8 mouse cellular contexts compared by ENCODE assay signal in genomic region chr19:32484941-32485660, GRCm38 (mm10). TPM values are rescaled to one million over a fixed set of nuclear protein-coding genes. Genes with fewer than 3 reads are reported as not detected.
DNase-seq lines count a peak whose midpoint lies in the region; TF ChIP-seq lines count a peak whose summit lies in the region.

No protein-coding gene starts in this region.

- peak overlapping the region; percentile 90 for H3K27ac ChIP-seq in embryonic facial prominence, embryonic 10.5 days (replicated peaks)
- H3K27ac ChIP-seq in limb, embryonic 10.5 days = peak overlapping the region; percentile 91
- H3K27ac ChIP-seq in small intestine, adult 2 months (ENCODE audit: insufficient read depth, low read depth, low read length) = peak overlapping the region; percentile 89

- H3K9me3 ChIP-seq in embryonic facial prominence, embryonic 10.5 days = no peaks in the 10 kb centered on the region
- no peaks in the 10 kb centered on the region for H3K9me3 ChIP-seq in limb, embryonic 10.5 days (replicated peaks)

- no peaks in the 10 kb centered on the region for H3K27me3 ChIP-seq in embryonic facial prominence, embryonic 10.5 days (replicated peaks; ENCODE audit: low read depth, poor library complexity, severe bottlenecking)
- no peaks in the 10 kb centered on the region for H3K27me3 ChIP-seq in limb, embryonic 10.5 days (ENCODE audit: low read depth, poor library complexity, severe bottlenecking)
- H3K27me3 ChIP-seq in small intestine, adult 2 months (ENCODE audit: control insufficient read depth, insufficient read depth, low read length) = no peaks in the 10 kb centered on the region

- H3K36me3 ChIP-seq in embryonic facial prominence, embryonic 10.5 days (replicated peaks) = no peaks in the 10 kb centered on the region
- H3K36me3 ChIP-seq in limb, embryonic 10.5 days = no peaks in the 10 kb centered on the region
- H3K36me3 ChIP-seq in small intestine, adult 2 months (ENCODE audit: control insufficient read depth, insufficient read depth, low read length) = no peaks in the 10 kb centered on the region; the same call in 1 of the 2 replicates

- H3K4me1 ChIP-seq in embryonic facial prominence, embryonic 10.5 days = peaks cover 26% of the 10 kb centered on the region
- H3K4me1 ChIP-seq in limb, embryonic 10.5 days = peaks cover 19% of the 10 kb centered on the region
- peaks cover 10% of the 10 kb centered on the region for H3K4me1 ChIP-seq in small intestine, adult 2 months (ENCODE audit: control insufficient read depth, insufficient read depth, insufficient read length, low read length)

- WGBS in embryonic facial prominence, embryonic 10.5 days = 20% methylated on average over 13 of the region's 13 CpGs
- WGBS in limb, embryonic 10.5 days = 21% methylated on average over 13 of the region's 13 CpGs
- WGBS in small intestine, adult 2 months = 14% methylated on average over 13 of the region's 13 CpGs

- TF ChIP-seq CTCF in small intestine, adult 2 months (IDR thresholded peaks at IDR 0.05; ENCODE audit: extremely low read depth, insufficient read length, insufficient replicate concordance, low read depth, low read length) = no peak

- DNase-seq in retina, postnatal 1 day = peak; percentile 9
- DNase-seq in retina, embryonic 14.5 days (ENCODE audit: low spot score) = no peak
- no peak for DNase-seq in embryonic facial prominence, embryonic 10.5 days (ENCODE audit: low spot score)
- DNase-seq in limb, embryonic 10.5 days (ENCODE audit: low spot score) = no peak
- no peak for DNase-seq in spleen, postnatal 14 days (ENCODE audit: low spot score in 2 of 2)
- DNase-seq in right cerebral cortex, adult 2 months (ENCODE audit: low spot score in 2 of 2) = no peak
- DNase-seq in cerebellum, adult 11-12 months = no peak

- no peak for TF ChIP-seq POLR2A in small intestine, adult 2 months (IDR thresholded peaks at IDR 0.05; ENCODE audit: low read depth, low read length)

- peak overlapping the region; percentile 71 for H3K4me3 ChIP-seq in embryonic facial prominence, embryonic 10.5 days
- peak overlapping the region; percentile 77 for H3K4me3 ChIP-seq in limb, embryonic 10.5 days
- peak overlapping the region; percentile 79 for H3K4me3 ChIP-seq in small intestine, adult 2 months (ENCODE audit: low read depth, low read length)

RNA-seq across cellular contexts. Expression of gene Minpp1, which starts 0.5 kb away (rescaled TPM):
- 65.7 and 71.6 TPM in 2 replicates for polyA plus RNA-seq in embryonic facial prominence, embryonic 10.5 days (2016; fragmentation: Nextera tagmentation; extraction: Ambion mirVana)
- polyA plus RNA-seq in limb, embryonic 10.5 days (2016; fragmentation: Nextera tagmentation; extraction: Ambion mirVana) = 76.4 and 78.8 TPM in 2 replicates
- polyA plus RNA-seq in small intestine, adult 2 months (2012; rRNA removed) = 86.5 and 112 TPM in 2 replicates

RNA-seq across cellular contexts. Expression of gene Rpl9-ps6, which starts 18.7 kb away (rescaled TPM):
- polyA plus RNA-seq in embryonic facial prominence, embryonic 10.5 days (2016; fragmentation: Nextera tagmentation; extraction: Ambion mirVana) = 69.7 and 70.3 TPM in 2 replicates
- 59.1 and 67.7 TPM in 2 replicates for polyA plus RNA-seq in limb, embryonic 10.5 days (2016; fragmentation: Nextera tagmentation; extraction: Ambion mirVana)
- polyA plus RNA-seq in small intestine, adult 2 months (2012; rRNA removed) = 0.65 and 0.83 TPM in 2 replicates

Comparison
In these comparisons a context has a peak if more than half of its experiments do, and no peak if none do; other contexts are left out.
1. RNA of gene Rpl9-ps6, which starts 18.7 kb away (polyA plus RNA-seq): 69.7 to 70.3 TPM in embryonic facial prominence, embryonic 10.5 days and 59.1 to 67.7 TPM in limb, embryonic 10.5 days; 0.65 to 0.83 TPM in small intestine, adult 2 months; every median in the first group is over 10 times any median in the second.
2. Peak in every context shown above with its lines, with median percentiles within 50 percentile points of each other: H3K27ac ChIP-seq and H3K4me3 ChIP-seq.